Mouse (Mus musculus): ENCODE data around the gene Rxrb. TPM values are rescaled to one million over a fixed set of nuclear protein-coding genes. Genes with fewer than 3 reads are reported as not detected.
"Not testable (repeated sequence)": the region's sequence is repeated elsewhere in the genome, so short reads cannot be mapped to it uniquely, and the experiment has no call there.

Gene Rxrb
- polyA plus RNA-seq, 1 experiment from 2014 or later: 25.1 TPM

DNA sequence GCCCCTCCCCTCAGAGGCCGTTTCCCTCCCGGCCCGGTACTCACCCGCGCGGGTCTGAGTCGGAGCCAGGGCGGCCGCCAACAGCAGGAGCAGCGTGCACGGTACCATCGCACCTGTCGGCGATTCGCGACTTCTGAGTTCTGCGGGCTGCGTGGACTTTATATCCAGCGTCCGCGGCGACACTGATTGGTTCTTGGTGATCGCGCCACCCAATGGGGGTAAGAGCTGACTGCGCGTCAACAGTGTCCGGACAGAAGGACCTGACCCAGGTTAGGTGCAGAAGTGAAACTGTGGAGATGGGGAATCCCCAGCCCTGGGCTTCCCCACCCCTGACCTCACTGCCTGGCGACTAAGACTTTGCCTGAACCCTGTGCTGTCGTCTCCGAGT, 31.5 kb upstream of the Rxrb start, which contains the start of gene H2-K1:
TSS of gene H2-K1 (minus strand) at position 198 of the 388 bp plus-strand sequence.
- H3K36me3 ChIP-seq (ENCODE audit: control insufficient read depth, insufficient read depth, low read length): no peaks in the 10 kb centered on the region

GRCm38 (mm10) chr17:34000796-34001195, 30.8 kb upstream of the Rxrb start:
- ATAC-seq (ENCODE audit: insufficient read depth, low FRiP score, low TSS enrichment); H3K9me3 ChIP-seq (ENCODE audit: control insufficient read depth, low read length); H3K4me1 ChIP-seq (ENCODE audit: control insufficient read depth, insufficient read depth, low read length); H3K27ac ChIP-seq (ENCODE audit: low read depth, low read length); DNase-seq (ENCODE audit: low spot score); H3K36me3 ChIP-seq (ENCODE audit: control insufficient read depth, insufficient read depth, low read length); H3K4me2 ChIP-seq (ENCODE audit: low read depth); H3K4me3 ChIP-seq (ENCODE audit: low read depth, low read length); H3K9ac ChIP-seq (ENCODE audit: low read length): not testable (repeated sequence)
- peaks cover 12% of the 10 kb centered on the region for H3K27me3 ChIP-seq (ENCODE audit: control insufficient read depth, insufficient read depth, low read length)
- 65% methylated on average over 2 of the region's 2 CpGs for WGBS

More for the DNA sequence above, 31.5 kb upstream of the Rxrb start, which contains the start of gene H2-K1:
- Histone ChIP-seq H3K4me2 (ENCODE audit: low read depth) (peak within 1 kb of the TSS; percentile 90), H3K27ac (ENCODE audit: low read depth, low read length) (no peak within 1 kb of the TSS), H3K4me3 (ENCODE audit: low read depth, low read length) (peak within 1 kb of the TSS; percentile 53), H3K9ac (ENCODE audit: low read length) (peak within 1 kb of the TSS; percentile 43), H3K4me1 (ENCODE audit: control insufficient read depth, insufficient read depth, low read length) (no peaks in the 10 kb centered on the region), H3K9me3 (ENCODE audit: control insufficient read depth, low read length) (no peaks in the 10 kb centered on the region), H3K27me3 (ENCODE audit: control insufficient read depth, insufficient read depth, low read length) (peaks cover 12% of the 10 kb centered on the region)
- ATAC-seq (ENCODE audit: insufficient read depth, low FRiP score, low TSS enrichment) (peak; percentile 63), DNase-seq (ENCODE audit: low spot score) (peak; percentile 64)
- under 1% methylated on average over 24 of the region's 30 CpGs for WGBS

DNA sequence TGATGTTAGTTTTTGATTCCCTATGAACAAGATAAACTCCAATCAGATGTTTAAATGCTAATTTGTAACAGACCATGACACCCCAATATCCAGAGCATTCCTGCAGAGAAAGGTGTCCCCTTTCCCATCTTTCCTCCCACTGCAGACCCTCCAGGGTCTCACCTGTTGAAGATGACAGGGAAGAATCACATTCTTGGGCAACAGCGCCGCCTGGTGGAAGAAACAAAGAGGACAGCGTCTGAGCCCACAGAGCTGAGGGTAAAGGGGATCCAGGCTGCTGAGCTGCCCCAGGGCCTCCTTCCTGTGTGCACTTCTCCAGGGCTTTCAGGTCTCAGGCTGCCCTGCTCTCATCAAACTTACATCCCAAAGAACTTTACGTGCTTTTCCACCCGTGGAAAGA, 28.2 kb upstream of the Rxrb start:
- ATAC-seq (ENCODE audit: insufficient read depth, low FRiP score, low TSS enrichment) (no peak), DNase-seq (ENCODE audit: low spot score) (peak; percentile 64)
- H3K4me1 ChIP-seq (ENCODE audit: control insufficient read depth, insufficient read depth, low read length): no peaks in the 10 kb centered on the region
- H3K27ac ChIP-seq (ENCODE audit: low read depth, low read length): no peak overlapping the region
- H3K9ac ChIP-seq (ENCODE audit: low read length): no peak overlapping the region
- no peak overlapping the region for H3K4me3 ChIP-seq (ENCODE audit: low read depth, low read length)
- no peaks in the 10 kb centered on the region for H3K36me3 ChIP-seq (ENCODE audit: control insufficient read depth, insufficient read depth, low read length)
- 3% methylated on average over 5 of the region's 5 CpGs for WGBS
- H3K9me3 ChIP-seq (ENCODE audit: control insufficient read depth, low read length): no peaks in the 10 kb centered on the region
- no peak overlapping the region for H3K4me2 ChIP-seq (ENCODE audit: low read depth)
- H3K27me3 ChIP-seq (ENCODE audit: control insufficient read depth, insufficient read depth, low read length): peaks cover 12% of the 10 kb centered on the region

- DNase-seq (ENCODE audit: low spot score) (no peak), ATAC-seq (ENCODE audit: insufficient read depth, low FRiP score, low TSS enrichment) (no peak)
- Histone ChIP-seq H3K4me3 (ENCODE audit: low read depth, low read length) (no peak overlapping the region), H3K9ac (ENCODE audit: low read length) (no peak overlapping the region), H3K27me3 (ENCODE audit: control insufficient read depth, insufficient read depth, low read length) (no peaks in the 10 kb centered on the region), H3K27ac (ENCODE audit: low read depth, low read length) (no peak overlapping the region), H3K36me3 (ENCODE audit: control insufficient read depth, insufficient read depth, low read length) (no peaks in the 10 kb centered on the region), H3K9me3 (ENCODE audit: control insufficient read depth, low read length) (no peaks in the 10 kb centered on the region), H3K4me2 (ENCODE audit: low read depth) (no peak overlapping the region), H3K4me1 (ENCODE audit: control insufficient read depth, insufficient read depth, low read length) (no peaks in the 10 kb centered on the region)
- 48% methylated on average over 2 of the region's 2 CpGs for whole genome bisulfite sequencing
These were observed 25.0 kb upstream of the Rxrb start for GRCm38 (mm10) chr17:34006570-34006969.

DNA sequence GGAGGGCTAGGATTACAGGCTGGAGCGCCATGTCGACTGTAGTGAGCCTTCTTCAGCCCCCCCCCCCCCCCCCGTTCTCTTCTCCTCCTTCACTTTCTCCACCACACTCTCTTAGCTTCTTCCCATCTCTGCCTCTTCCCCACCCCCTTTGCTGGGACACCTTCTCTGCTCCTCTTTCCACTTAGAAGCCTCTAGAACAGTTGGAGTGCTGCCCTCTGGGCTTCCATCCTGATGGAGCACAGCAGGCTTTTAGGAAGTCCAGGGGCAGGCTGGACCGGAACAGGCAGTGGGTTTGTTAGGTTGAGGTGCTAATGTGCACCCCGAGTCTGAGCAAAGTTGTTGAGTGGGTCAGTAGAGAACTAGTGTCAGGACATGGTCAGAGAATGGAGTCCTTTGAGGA, 21.5 kb upstream of the Rxrb start:
- Histone ChIP-seq H3K27me3 (ENCODE audit: control insufficient read depth, insufficient read depth, low read length) (no peaks in the 10 kb centered on the region), H3K27ac (ENCODE audit: low read depth, low read length) (no peak overlapping the region), H3K4me3 (ENCODE audit: low read depth, low read length) (no peak overlapping the region), H3K9me3 (ENCODE audit: control insufficient read depth, low read length) (no peaks in the 10 kb centered on the region), H3K4me2 (ENCODE audit: low read depth) (no peak overlapping the region), H3K4me1 (ENCODE audit: control insufficient read depth, insufficient read depth, low read length) (no peaks in the 10 kb centered on the region), H3K9ac (ENCODE audit: low read length) (no peak overlapping the region), H3K36me3 (ENCODE audit: control insufficient read depth, insufficient read depth, low read length) (no peaks in the 10 kb centered on the region)
- no peak for DNase-seq (ENCODE audit: low spot score)
- ATAC-seq (ENCODE audit: insufficient read depth, low FRiP score, low TSS enrichment): no peak
- WGBS: 78% methylated on average over 5 of the region's 5 CpGs

DNA sequence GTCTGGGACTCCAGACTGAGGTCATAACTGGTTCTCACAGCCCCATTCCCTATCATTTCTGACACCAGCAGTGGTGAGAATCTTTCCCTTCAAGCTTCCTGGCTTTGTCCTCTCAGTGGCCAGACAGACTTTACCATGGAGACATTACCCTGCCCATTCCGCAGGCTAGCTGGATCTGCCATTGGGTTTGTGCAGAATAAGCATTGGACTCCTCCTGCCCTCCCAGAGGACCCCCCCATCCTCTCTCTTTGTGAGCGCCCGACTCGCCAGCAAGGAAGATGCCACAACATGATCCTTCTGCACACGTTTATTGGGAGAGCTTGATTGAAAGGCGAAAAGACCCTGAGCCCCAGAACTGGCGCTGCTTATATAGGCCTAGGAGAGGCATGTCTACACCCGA, 18.2 kb upstream of the Rxrb start:
- 97% methylated on average over 8 of the region's 8 CpGs for WGBS
- Histone ChIP-seq H3K4me1 (ENCODE audit: control insufficient read depth, insufficient read depth, low read length) (no peaks in the 10 kb centered on the region), H3K9me3 (ENCODE audit: control insufficient read depth, low read length) (no peaks in the 10 kb centered on the region), H3K9ac (ENCODE audit: low read length) (no peak overlapping the region), H3K4me2 (ENCODE audit: low read depth) (no peak overlapping the region), H3K27me3 (ENCODE audit: control insufficient read depth, insufficient read depth, low read length) (no peaks in the 10 kb centered on the region), H3K4me3 (ENCODE audit: low read depth, low read length) (no peak overlapping the region), H3K27ac (ENCODE audit: low read depth, low read length) (no peak overlapping the region), H3K36me3 (ENCODE audit: control insufficient read depth, insufficient read depth, low read length) (no peaks in the 10 kb centered on the region)
- no peak for DNase-seq (ENCODE audit: low spot score)
- ATAC-seq (ENCODE audit: insufficient read depth, low FRiP score, low TSS enrichment): no peak

- Histone ChIP-seq H3K9ac (ENCODE audit: low read length) (no peak overlapping the region), H3K4me3 (ENCODE audit: low read depth, low read length) (no peak overlapping the region), H3K9me3 (ENCODE audit: control insufficient read depth, low read length) (peaks cover 5% of the 10 kb centered on the region), H3K4me1 (ENCODE audit: control insufficient read depth, insufficient read depth, low read length) (peaks cover 18% of the 10 kb centered on the region), H3K27me3 (ENCODE audit: control insufficient read depth, insufficient read depth, low read length) (no peaks in the 10 kb centered on the region), H3K27ac (ENCODE audit: low read depth, low read length) (no peak overlapping the region), H3K4me2 (ENCODE audit: low read depth) (no peak overlapping the region), H3K36me3 (ENCODE audit: control insufficient read depth, insufficient read depth, low read length) (peaks cover 24% of the 10 kb centered on the region)
- ATAC-seq (ENCODE audit: insufficient read depth, low FRiP score, low TSS enrichment) (no peak), DNase-seq (ENCODE audit: low spot score) (no peak)
- 94% methylated on average over 23 of the region's 23 CpGs for WGBS
These were observed 9.8 kb upstream of the Rxrb start for GRCm38 (mm10) chr17:34021539-34022413.

DNA sequence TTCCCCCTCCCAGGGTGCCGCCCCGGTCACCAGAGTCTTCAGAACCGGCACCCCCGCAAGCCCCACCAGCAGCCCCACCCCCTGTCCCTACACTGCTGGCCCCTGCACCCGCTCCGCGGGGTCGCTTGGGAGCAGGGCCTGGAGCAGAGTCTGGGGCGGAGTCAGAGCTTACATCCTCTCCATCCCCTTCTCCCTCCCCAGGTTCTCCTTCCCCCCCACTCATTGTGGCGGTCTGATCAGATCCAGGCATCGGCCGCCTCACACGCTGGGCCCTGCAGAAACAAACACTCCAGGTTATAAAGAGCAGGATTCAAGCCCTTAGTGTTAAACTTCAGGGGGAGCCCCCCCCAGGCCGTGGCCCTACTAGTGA, 9.2 kb upstream of the Rxrb start:
- 95% methylated on average over 14 of the region's 14 CpGs for WGBS
- peaks cover 24% of the 10 kb centered on the region for H3K4me1 ChIP-seq (ENCODE audit: control insufficient read depth, insufficient read depth, low read length)
- peaks cover 24% of the 10 kb centered on the region for H3K36me3 ChIP-seq (ENCODE audit: control insufficient read depth, insufficient read depth, low read length)
- no peaks in the 10 kb centered on the region for H3K27me3 ChIP-seq (ENCODE audit: control insufficient read depth, insufficient read depth, low read length)
- H3K27ac ChIP-seq (ENCODE audit: low read depth, low read length): no peak overlapping the region
- no peak overlapping the region for H3K4me3 ChIP-seq (ENCODE audit: low read depth, low read length)
- no peak overlapping the region for H3K9ac ChIP-seq (ENCODE audit: low read length)
- DNase-seq (ENCODE audit: low spot score) (no peak), ATAC-seq (ENCODE audit: insufficient read depth, low FRiP score, low TSS enrichment) (no peak)
- peaks cover 5% of the 10 kb centered on the region for H3K9me3 ChIP-seq (ENCODE audit: control insufficient read depth, low read length)
- H3K4me2 ChIP-seq (ENCODE audit: low read depth): no peak overlapping the region

GRCm38 (mm10) chr17:34022987-34023386, 8.6 kb upstream of the Rxrb start:
- H3K4me3 ChIP-seq (ENCODE audit: low read depth, low read length): no peak overlapping the region

More at GRCm38 (mm10) chr17:34022987-34023386, 8.6 kb upstream of the Rxrb start:
- DNase-seq (ENCODE audit: low spot score) (no peak), ATAC-seq (ENCODE audit: insufficient read depth, low FRiP score, low TSS enrichment) (no peak)
- no peak overlapping the region for H3K27ac ChIP-seq (ENCODE audit: low read depth, low read length)
- peaks cover 24% of the 10 kb centered on the region for H3K36me3 ChIP-seq (ENCODE audit: control insufficient read depth, insufficient read depth, low read length)
- 95% methylated on average over 20 of the region's 20 CpGs for WGBS
- H3K4me1 ChIP-seq (ENCODE audit: control insufficient read depth, insufficient read depth, low read length): peaks cover 24% of the 10 kb centered on the region
- H3K9ac ChIP-seq (ENCODE audit: low read length): no peak overlapping the region; the same call in 1 of the 2 replicates
- no peaks in the 10 kb centered on the region for H3K27me3 ChIP-seq (ENCODE audit: control insufficient read depth, insufficient read depth, low read length)
- H3K9me3 ChIP-seq (ENCODE audit: control insufficient read depth, low read length): peaks cover 5% of the 10 kb centered on the region
- 0 out of 2 replicates have a peak overlapping the region, but pooled peaks have one; percentile 90 for H3K4me2 ChIP-seq (ENCODE audit: low read depth)

Data from neural tube, embryonic 11.5 days (tissue).